Mouse (Mus musculus) large intestine, adult 2 months (tissue): Measurements from ENCODE around the gene Zswim7. TPM values are rescaled to one million over a fixed set of nuclear protein-coding genes. Genes with fewer than 3 reads are reported as not detected.
A peak's percentile ranks its signal among the peaks of the same experiment; 100 is the strongest.
"Not testable (repeated sequence)": the region's sequence is repeated elsewhere in the genome, so short reads cannot be mapped to it uniquely, and the experiment has no call there.

Source experiments
- DNase-seq: peaks from one replicate; pipeline ENCODE4 v3.0.0-alpha.2; 2012; ENCODE audit warnings: low read depth, low spot score
- WGBS: fragments of 180-500 bp; shearing (Covaris S2); methylation state at CpG from one replicate; pipeline ENCODE4 v1.1.7; 2018; 5-methylcytosine and 5-hydroxymethylcytosine counted together
- polyA plus RNA-seq: library from polyadenylated mRNA; depleted of rRNA; stranded (reverse); fragments of >200 nt; gene quantifications from 2 replicates; pipeline ENCODE4 v1.2.3, GENCODE M21; 2012; rRNA removed

The Zswim7 gene
- 15.7 and 22.4 TPM in 2 replicates for polyA plus RNA-seq

GRCm38 (mm10) chr11:62280675-62281600, at the start of gene Zswim7, which contains the start of gene Ttc19:
Gene Zswim7, minus strand, starts transcription at chr11:62281375.
Gene Ttc19, plus strand, starts transcription at chr11:62281473.
- WGBS: under 1% methylated on average over 68 of the region's 68 CpGs
- peak; percentile 66 for DNase-seq

- 87% methylated on average over 3 of the region's 3 CpGs for WGBS
- no peak for DNase-seq
Measured at GRCm38 (mm10) chr11:62323659-62324058, 42.5 kb upstream of the Zswim7 start.

GRCm38 (mm10) chr11:62320097-62320496, 38.9 kb upstream of the Zswim7 start:
- DNase-seq: no peak
- WGBS: 36% methylated on average over 3 of the region's 3 CpGs

GRCm38 (mm10) chr11:62317746-62318145, 36.6 kb upstream of the Zswim7 start:
- DNase-seq: no peak
- WGBS: 90% methylated on average over 11 of the region's 11 CpGs

- DNase-seq: no peak
- 62% methylated on average over 5 of the region's 5 CpGs for WGBS
Measured at GRCm38 (mm10) chr11:62314984-62315383, 33.8 kb upstream of the Zswim7 start.

- DNase-seq: no peak
- 86% methylated on average over 2 of the region's 2 CpGs for WGBS
Measured at GRCm38 (mm10) chr11:62309296-62309695, 28.1 kb upstream of the Zswim7 start.

- WGBS: 86% methylated on average over 2 of the region's 2 CpGs
- no peak for DNase-seq
Measured at GRCm38 (mm10) chr11:62305866-62306265, 24.7 kb upstream of the Zswim7 start.

GRCm38 (mm10) chr11:62298883-62299282, 17.7 kb upstream of the Zswim7 start:
- WGBS: 90% methylated on average over 6 of the region's 6 CpGs
- DNase-seq: no peak

GRCm38 (mm10) chr11:62294121-62294520, 12.9 kb upstream of the Zswim7 start:
- no peak for DNase-seq
- 41% methylated on average over 2 of the region's 2 CpGs for WGBS

GRCm38 (mm10) chr11:62287700-62288099, 6.5 kb upstream of the Zswim7 start:
- WGBS: 100% methylated on average over 1 of the region's 1 CpGs
- DNase-seq: no peak

- no peak for DNase-seq
- WGBS: 80% methylated on average over 8 of the region's 8 CpGs
Measured at GRCm38 (mm10) chr11:62285020-62285419, 3.8 kb upstream of the Zswim7 start.

GRCm38 (mm10) chr11:62284020-62284419, 2.8 kb upstream of the Zswim7 start:
- 91% methylated on average over 3 of the region's 3 CpGs for WGBS
- DNase-seq: not testable (repeated sequence)

- no peak for DNase-seq
- 1% methylated on average over 57 of the region's 57 CpGs for WGBS
Measured at GRCm38 (mm10) chr11:62281601-62281997, 424 bp upstream of the Zswim7 start.

- 7% methylated on average over 5 of the region's 5 CpGs for WGBS
- peak; percentile 77 for DNase-seq
Measured at GRCm38 (mm10) chr11:62278027-62278426, 3.1 kb downstream of the Zswim7 start.

- no peak for DNase-seq
- 69% methylated on average over 8 of the region's 8 CpGs for WGBS
Measured at GRCm38 (mm10) chr11:62277086-62277485, 4.1 kb downstream of the Zswim7 start.

- DNase-seq: no peak
- WGBS: 70% methylated on average over 5 of the region's 5 CpGs
Measured at GRCm38 (mm10) chr11:62270851-62271250, 10.3 kb downstream of the Zswim7 start.

GRCm38 (mm10) chr11:62269097-62269496, 12.1 kb downstream of the Zswim7 start:
- WGBS: 85% methylated on average over 12 of the region's 12 CpGs
- no peak for DNase-seq

- no peak for DNase-seq
- 51% methylated on average over 8 of the region's 8 CpGs for WGBS
Measured at GRCm38 (mm10) chr11:62268381-62268780, 12.8 kb downstream of the Zswim7 start.

- no peak for DNase-seq
- 89% methylated on average over 17 of the region's 17 CpGs for WGBS
Measured at GRCm38 (mm10) chr11:62266466-62267214, 14.5 kb downstream of the Zswim7 start.

- WGBS: 85% methylated on average over 7 of the region's 7 CpGs
- DNase-seq: no peak
Measured at GRCm38 (mm10) chr11:62265642-62266041, 15.5 kb downstream of the Zswim7 start.
